Mouse (Mus musculus) spleen, adult 2 months (tissue): Measurements from ENCODE around the gene Clca4a. TPM values are rescaled to one million over a fixed set of nuclear protein-coding genes. Genes with fewer than 3 reads are reported as not detected.
"Not testable (repeated sequence)": the region's sequence is repeated elsewhere in the genome, so short reads cannot be mapped to it uniquely, and the experiment has no call there.

Experiments
- DNase-seq, 2 experiments: peaks; one replicate each; pipeline versions ENCODE4 v3.0.0 to v3.0.0-alpha.2; 2012 to 2021; ENCODE audit warnings: low spot score in 2 of 2, low read depth in 1 of 2
- H3K27ac ChIP-seq: fragments of 200-500 bp; 2 replicates; pipeline ENCODE4 v1.5.1; 2012; ENCODE audit warnings: low read length, inconsistent platforms; ENCODE audit not compliant: insufficient read depth
- H3K27me3 ChIP-seq: fragments of 200-500 bp; 2 replicates; pipeline ENCODE4 v1.6.1; 2012; ENCODE audit warnings: mild to moderate bottlenecking, moderate library complexity, low read length, inconsistent platforms; ENCODE audit not compliant: control insufficient read depth, insufficient read depth
- H3K36me3 ChIP-seq: fragments of 200-500 bp; 2 replicates; pipeline ENCODE4 v1.6.1; 2012; ENCODE audit warnings: mild to moderate bottlenecking, low read length, inconsistent platforms; ENCODE audit not compliant: control insufficient read depth, insufficient read depth
- H3K4me1 ChIP-seq: fragments of 200-500 bp; 2 replicates; pipeline ENCODE4 v1.6.1; 2011; ENCODE audit warnings: inconsistent platforms; ENCODE audit not compliant: control insufficient read depth, insufficient read depth, insufficient read length
- H3K4me3 ChIP-seq: fragments of 200-500 bp; 2 replicates; pipeline ENCODE4 v1.5.1; 2011; ENCODE audit warnings: mild to moderate bottlenecking, inconsistent platforms; ENCODE audit not compliant: insufficient read depth, insufficient read length; ENCODE audit errors: extremely low read depth
- CTCF ChIP-seq: fragments of 200-500 bp; IDR thresholded peaks from 2 replicates; pipeline ENCODE4 v1.5.1; 2011; ENCODE audit warnings: mild to moderate bottlenecking, inconsistent platforms; ENCODE audit not compliant: insufficient read depth, insufficient read length, insufficient replicate concordance; ENCODE audit errors: extremely low read depth
- POLR2A ChIP-seq: fragments of 200-500 bp; IDR thresholded peaks from 2 replicates; pipeline ENCODE4 v1.6.1; 2011; ENCODE audit warnings: low read depth, low read length, inconsistent platforms
- WGBS: fragments of 180-500 bp; shearing (Covaris S2); methylation state at CpG from one replicate; pipeline ENCODE4 v1.1.7; 2018; 5-methylcytosine and 5-hydroxymethylcytosine counted together
- polyA plus RNA-seq: library from polyadenylated mRNA; depleted of rRNA; stranded (reverse); fragments of >200 nt; gene quantifications from 2 replicates; pipeline ENCODE4 v1.2.3, GENCODE M21; 2012

The Clca4a gene
- polyA plus RNA-seq, 1 experiment = not detected

- no peak for DNase-seq
- Histone ChIP-seq H3K27ac (no peak overlapping the region), H3K4me3 (no peak overlapping the region), H3K27me3 (no peaks in the 10 kb centered on the region), H3K36me3 (no peaks in the 10 kb centered on the region), H3K4me1 (no peaks in the 10 kb centered on the region)
- WGBS = 84% methylated on average over 6 of the region's 6 CpGs
- TF ChIP-seq CTCF (no peak), POLR2A (no peak)
These were observed 5.7 kb upstream of the Clca4a start for GRCm38 (mm10) chr3:144980551-144980950.

GRCm38 (mm10) chr3:144977631-144978030, 2.8 kb upstream of the Clca4a start:
- WGBS = 58% methylated on average over 4 of the region's 4 CpGs
- TF ChIP-seq CTCF = no peak
- TF ChIP-seq POLR2A = no peak
- Histone ChIP-seq H3K4me1 (no peaks in the 10 kb centered on the region), H3K27ac (no peak overlapping the region), H3K27me3 (no peaks in the 10 kb centered on the region), H3K36me3 (no peaks in the 10 kb centered on the region), H3K4me3 (no peak overlapping the region)
- DNase-seq = no peak

GRCm38 (mm10) chr3:144976091-144976490, 1.2 kb upstream of the Clca4a start:
- no peaks in the 10 kb centered on the region for H3K4me1 ChIP-seq
- no peak for TF ChIP-seq POLR2A
- no peak for TF ChIP-seq CTCF
- H3K4me3 ChIP-seq = no peak overlapping the region
- H3K27me3 ChIP-seq = no peaks in the 10 kb centered on the region
- no peaks in the 10 kb centered on the region for H3K36me3 ChIP-seq
- no peak overlapping the region for H3K27ac ChIP-seq
- 90% methylated on average over 1 of the region's 1 CpGs for WGBS
- no peak for DNase-seq

GRCm38 (mm10) chr3:144971553-144972270, 3.1 kb downstream of the Clca4a start:
- DNase-seq = no peak
- Histone ChIP-seq H3K27me3 (no peaks in the 10 kb centered on the region), H3K27ac (no peak overlapping the region), H3K4me3 (no peak overlapping the region), H3K4me1 (no peaks in the 10 kb centered on the region), H3K36me3 (no peaks in the 10 kb centered on the region)
- 78% methylated on average over 9 of the region's 9 CpGs for WGBS
- TF ChIP-seq CTCF (no peak), POLR2A (no peak)

- no peaks in the 10 kb centered on the region for H3K36me3 ChIP-seq
- TF ChIP-seq CTCF (no peak), POLR2A (no peak)
- WGBS = 76% methylated on average over 1 of the region's 1 CpGs
- H3K27me3 ChIP-seq = no peaks in the 10 kb centered on the region
- H3K4me3 ChIP-seq = no peak overlapping the region
- DNase-seq = no peak
- no peaks in the 10 kb centered on the region for H3K4me1 ChIP-seq
- H3K27ac ChIP-seq = no peak overlapping the region
These were observed 5.1 kb downstream of the Clca4a start for GRCm38 (mm10) chr3:144969755-144970154.

- DNase-seq = no peak
- Histone ChIP-seq H3K27ac (no peak overlapping the region), H3K27me3 (no peaks in the 10 kb centered on the region), H3K36me3 (no peaks in the 10 kb centered on the region), H3K4me3 (no peak overlapping the region), H3K4me1 (no peaks in the 10 kb centered on the region)
- no peak for TF ChIP-seq CTCF
- no peak for TF ChIP-seq POLR2A
- 67% methylated on average over 4 of the region's 4 CpGs for WGBS
These were observed 8.8 kb downstream of the Clca4a start for GRCm38 (mm10) chr3:144966074-144966473.

GRCm38 (mm10) chr3:144950829-144951228, 24.0 kb downstream of the Clca4a start:
- H3K36me3 ChIP-seq = no peaks in the 10 kb centered on the region
- DNase-seq = no peak
- H3K4me1 ChIP-seq = no peaks in the 10 kb centered on the region
- H3K27ac ChIP-seq = no peak overlapping the region
- H3K27me3 ChIP-seq = no peaks in the 10 kb centered on the region
- H3K4me3 ChIP-seq = no peak overlapping the region
- no peak for TF ChIP-seq POLR2A
- TF ChIP-seq CTCF = no peak
- 59% methylated on average over 4 of the region's 4 CpGs for WGBS

- H3K27me3 ChIP-seq, H3K4me1 ChIP-seq, H3K27ac ChIP-seq, H3K4me3 ChIP-seq, DNase-seq, H3K36me3 ChIP-seq: not testable (repeated sequence)
- 77% methylated on average over 5 of the region's 5 CpGs for WGBS
These were observed 27.5 kb downstream of the Clca4a start for GRCm38 (mm10) chr3:144947376-144947775.

GRCm38 (mm10) chr3:144933625-144934024, 41.2 kb downstream of the Clca4a start:
- not testable (repeated sequence) for DNase-seq, H3K4me3 ChIP-seq, H3K27ac ChIP-seq, H3K27me3 ChIP-seq, H3K36me3 ChIP-seq, H3K4me1 ChIP-seq
